Mouse (Mus musculus): ENCODE measurements at regions not wholly inside any gene's neighbourhood (a gene's known extent, or its start where the extent isn't known, plus 50 kb on each side); places are given as distances from the start of the nearest gene placed in this dataset.
"Not testable (repeated sequence)": the region's sequence is repeated elsewhere in the genome, so short reads cannot be mapped to it uniquely, and the experiment has no call there.

DNA sequence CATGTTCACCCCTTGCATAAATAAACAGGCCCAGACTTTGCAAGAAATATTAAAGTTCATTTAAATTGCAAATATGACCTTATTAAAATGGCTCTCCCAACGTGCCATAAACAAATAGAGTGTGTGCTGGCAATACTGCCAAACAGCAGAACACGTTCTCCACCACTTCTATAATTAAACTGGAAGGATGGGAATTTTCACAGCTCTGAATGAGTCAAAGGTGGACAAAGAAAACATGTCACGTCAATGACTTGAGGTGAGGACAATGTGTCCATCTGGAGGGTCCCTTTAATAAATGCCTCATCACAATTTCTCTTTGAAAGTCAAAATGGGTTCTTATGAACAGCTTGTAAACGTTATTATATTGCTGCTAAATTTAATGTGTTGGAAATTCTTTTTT, 114.8 kb downstream of the Galc start:
- no peak for DNase-seq (ENCODE audit: extremely low spot score, low spot score)
- no peaks in the 10 kb centered on the region for H3K27me3 ChIP-seq (ENCODE audit: poor library complexity, severe bottlenecking)
- 83% methylated on average over 4 of the region's 4 CpGs for WGBS
- H3K27ac ChIP-seq = no peak overlapping the region
- peaks cover 5% of the 10 kb centered on the region; the same call in 1 of the 2 replicates for H3K4me1 ChIP-seq
- no peaks in the 10 kb centered on the region for H3K9me3 ChIP-seq
- no peak overlapping the region for H3K4me3 ChIP-seq
- no peaks in the 10 kb centered on the region for H3K36me3 ChIP-seq (replicated peaks)

DNA sequence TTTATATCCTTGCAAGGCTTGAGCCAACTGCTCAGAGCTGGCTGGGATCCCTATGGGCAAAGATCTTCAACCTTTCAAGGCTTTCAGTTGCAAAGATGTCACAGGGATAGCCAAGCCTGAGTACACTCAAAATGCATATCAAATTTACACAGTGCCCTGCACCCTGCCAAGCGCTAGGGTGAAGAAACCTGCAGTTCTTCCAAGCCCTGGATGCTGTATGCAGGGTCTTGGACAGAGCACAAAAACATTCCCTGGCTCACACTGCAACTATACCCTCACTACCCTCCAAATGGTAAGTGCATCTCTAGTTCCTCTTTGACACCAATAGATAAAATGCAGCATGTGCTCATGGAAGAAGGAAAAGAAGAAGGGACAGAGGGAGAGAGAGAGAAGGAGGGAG, 116.1 kb downstream of the Galc start:
- H3K27me3 ChIP-seq (ENCODE audit: poor library complexity, severe bottlenecking) = no peaks in the 10 kb centered on the region
- H3K4me1 ChIP-seq = peaks cover 1% of the 10 kb centered on the region; the same call in 1 of the 2 replicates
- H3K9me3 ChIP-seq = no peaks in the 10 kb centered on the region
- WGBS = 88% methylated on average over 1 of the region's 1 CpGs
- no peak overlapping the region for H3K4me3 ChIP-seq
- H3K27ac ChIP-seq = no peak overlapping the region
- no peaks in the 10 kb centered on the region for H3K36me3 ChIP-seq (replicated peaks)
- no peak for DNase-seq (ENCODE audit: extremely low spot score, low spot score)

- H3K27ac ChIP-seq; H3K27me3 ChIP-seq (ENCODE audit: poor library complexity, severe bottlenecking); H3K4me1 ChIP-seq; DNase-seq (ENCODE audit: extremely low spot score, low spot score); H3K9me3 ChIP-seq; H3K4me3 ChIP-seq; H3K36me3 ChIP-seq (replicated peaks): not testable (repeated sequence)
- 71% methylated on average over 3 of the region's 3 CpGs for WGBS
These were observed 119.4 kb downstream of the Galc start for GRCm38 (mm10) chr12:98139906-98140305.

DNA sequence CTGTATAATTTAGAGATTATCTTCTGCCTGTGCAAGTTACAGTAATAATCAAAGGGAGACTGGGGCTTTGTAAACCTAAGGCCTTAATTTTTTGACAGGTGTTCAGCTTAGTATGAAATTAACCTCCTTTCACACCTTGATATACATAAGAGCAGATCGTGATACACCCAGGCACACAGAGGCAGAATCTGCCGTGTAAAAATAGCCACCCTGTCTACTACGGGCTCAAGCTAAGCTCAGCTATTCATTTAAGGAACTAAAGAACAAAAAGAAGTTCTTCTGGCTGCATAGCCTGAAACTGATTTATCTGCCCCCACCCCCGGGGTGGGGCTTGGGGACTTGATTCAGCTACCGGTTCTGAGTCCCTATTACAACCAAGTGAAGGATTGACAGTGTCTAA, 128.0 kb downstream of the Galc start:
- Histone ChIP-seq H3K4me3 (no peak overlapping the region), H3K9me3 (no peaks in the 10 kb centered on the region), H3K4me1 (no peaks in the 10 kb centered on the region), H3K27me3 (ENCODE audit: poor library complexity, severe bottlenecking) (no peaks in the 10 kb centered on the region), H3K27ac (no peak overlapping the region), H3K36me3 (replicated peaks) (no peaks in the 10 kb centered on the region)
- no peak for DNase-seq (ENCODE audit: extremely low spot score, low spot score)
- 81% methylated on average over 5 of the region's 5 CpGs for WGBS

GRCm38 (mm10) chr12:98123541-98123940, 135.7 kb downstream of the Galc start:
- Histone ChIP-seq H3K36me3 (replicated peaks) (no peaks in the 10 kb centered on the region), H3K9me3 (no peaks in the 10 kb centered on the region), H3K27me3 (ENCODE audit: poor library complexity, severe bottlenecking) (no peaks in the 10 kb centered on the region), H3K4me3 (no peak overlapping the region), H3K27ac (no peak overlapping the region), H3K4me1 (no peaks in the 10 kb centered on the region)
- DNase-seq (ENCODE audit: extremely low spot score, low spot score) = no peak
- WGBS = 83% methylated on average over 3 of the region's 3 CpGs

GRCm38 (mm10) chr12:98108039-98108438, 151.2 kb downstream of the Galc start:
- Histone ChIP-seq H3K27ac (no peak overlapping the region), H3K36me3 (replicated peaks) (no peaks in the 10 kb centered on the region), H3K4me1 (peaks cover 21% of the 10 kb centered on the region), H3K4me3 (no peak overlapping the region), H3K27me3 (ENCODE audit: poor library complexity, severe bottlenecking) (no peaks in the 10 kb centered on the region), H3K9me3 (no peaks in the 10 kb centered on the region)
- 86% methylated on average over 9 of the region's 9 CpGs for WGBS
- DNase-seq (ENCODE audit: extremely low spot score, low spot score) = no peak

GRCm38 (mm10) chr12:98106789-98107684, 152.2 kb downstream of the Galc start:
- Histone ChIP-seq H3K4me1 (peaks cover 21% of the 10 kb centered on the region), H3K36me3 (replicated peaks) (no peaks in the 10 kb centered on the region), H3K27ac (no peak overlapping the region), H3K27me3 (ENCODE audit: poor library complexity, severe bottlenecking) (no peaks in the 10 kb centered on the region), H3K9me3 (no peaks in the 10 kb centered on the region), H3K4me3 (no peak overlapping the region)
- no peak for DNase-seq (ENCODE audit: extremely low spot score, low spot score)
- 47% methylated on average over 10 of the region's 10 CpGs for WGBS

DNA sequence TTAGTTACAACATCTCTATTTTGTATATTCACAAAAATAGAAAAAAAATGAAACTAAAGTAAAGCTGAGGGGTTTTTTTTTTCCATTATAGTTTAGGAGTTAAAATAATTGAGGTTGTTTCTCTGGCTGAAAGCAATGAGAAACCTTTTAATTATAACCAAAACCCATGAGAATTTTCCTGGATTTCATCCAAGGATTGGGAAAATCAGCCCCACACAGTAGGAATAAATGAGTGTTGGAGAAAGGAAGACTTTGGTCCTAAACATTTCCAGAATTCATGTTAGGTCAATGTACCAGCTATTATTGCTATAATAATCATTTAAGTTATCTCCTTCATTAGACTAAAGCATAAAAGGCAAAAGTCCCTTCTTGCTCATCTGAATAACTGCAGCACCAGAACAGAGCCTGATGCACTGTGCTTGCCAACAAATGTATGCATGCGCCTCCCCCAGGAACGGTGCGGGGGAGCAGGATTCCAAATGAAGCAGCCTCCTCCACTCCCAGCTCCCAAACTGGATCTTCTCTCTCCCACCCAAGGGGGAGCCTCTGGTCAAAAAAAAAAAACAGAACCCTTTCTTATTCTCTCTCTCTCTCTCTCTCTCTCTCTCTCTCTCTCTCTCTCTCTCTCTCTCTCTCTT, 153.0 kb downstream of the Galc start:
- DNase-seq (ENCODE audit: extremely low spot score, low spot score) = no peak
- H3K4me3 ChIP-seq = no peak overlapping the region
- no peaks in the 10 kb centered on the region for H3K36me3 ChIP-seq (replicated peaks)
- H3K4me1 ChIP-seq = peaks cover 21% of the 10 kb centered on the region
- H3K9me3 ChIP-seq = no peaks in the 10 kb centered on the region
- H3K27me3 ChIP-seq (ENCODE audit: poor library complexity, severe bottlenecking) = no peaks in the 10 kb centered on the region
- 59% methylated on average over 3 of the region's 3 CpGs for WGBS
- H3K27ac ChIP-seq = no peak overlapping the region

DNA sequence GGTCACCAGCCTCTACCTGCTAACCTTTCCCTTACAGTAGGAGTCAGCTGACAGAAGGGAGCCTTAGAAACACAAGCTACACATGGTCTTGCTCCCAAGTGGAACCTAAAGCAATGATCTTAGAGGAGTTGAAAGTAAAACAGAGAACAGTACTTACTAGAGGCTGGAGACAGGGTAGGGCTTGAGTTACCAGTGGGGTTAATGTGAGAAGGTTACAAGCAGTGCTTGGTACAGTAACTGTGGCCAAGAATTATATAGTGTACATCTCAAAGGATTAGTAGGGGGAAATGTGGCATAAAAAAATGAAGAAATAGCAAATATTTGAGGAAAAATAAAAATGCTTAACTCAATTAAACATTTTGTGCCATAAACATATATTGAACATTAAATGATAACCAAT, 153.5 kb downstream of the Galc start:
- no peaks in the 10 kb centered on the region for H3K9me3 ChIP-seq
- no peaks in the 10 kb centered on the region for H3K27me3 ChIP-seq (ENCODE audit: poor library complexity, severe bottlenecking)
- no peak overlapping the region for H3K27ac ChIP-seq
- H3K36me3 ChIP-seq (replicated peaks) = no peaks in the 10 kb centered on the region
- H3K4me3 ChIP-seq = no peak overlapping the region
- no peak for DNase-seq (ENCODE audit: extremely low spot score, low spot score)
- H3K4me1 ChIP-seq = peaks cover 21% of the 10 kb centered on the region

GRCm38 (mm10) chr12:98090171-98090570, 169.1 kb downstream of the Galc start:
- no peaks in the 10 kb centered on the region for H3K27me3 ChIP-seq (ENCODE audit: poor library complexity, severe bottlenecking)
- no peaks in the 10 kb centered on the region for H3K9me3 ChIP-seq
- H3K4me3 ChIP-seq = no peak overlapping the region
- no peaks in the 10 kb centered on the region for H3K4me1 ChIP-seq
- WGBS = 71% methylated on average over 5 of the region's 5 CpGs
- DNase-seq (ENCODE audit: extremely low spot score, low spot score) = no peak
- no peaks in the 10 kb centered on the region for H3K36me3 ChIP-seq (replicated peaks)
- H3K27ac ChIP-seq = no peak overlapping the region

GRCm38 (mm10) chr12:98078351-98078750, 180.9 kb downstream of the Galc start:
- WGBS = 92% methylated on average over 1 of the region's 1 CpGs
- no peaks in the 10 kb centered on the region for H3K4me1 ChIP-seq
- no peaks in the 10 kb centered on the region for H3K36me3 ChIP-seq (replicated peaks)
- no peaks in the 10 kb centered on the region for H3K27me3 ChIP-seq (ENCODE audit: poor library complexity, severe bottlenecking)
- H3K27ac ChIP-seq = no peak overlapping the region
- DNase-seq (ENCODE audit: extremely low spot score, low spot score) = no peak
- no peaks in the 10 kb centered on the region for H3K9me3 ChIP-seq
- H3K4me3 ChIP-seq = no peak overlapping the region

DNA sequence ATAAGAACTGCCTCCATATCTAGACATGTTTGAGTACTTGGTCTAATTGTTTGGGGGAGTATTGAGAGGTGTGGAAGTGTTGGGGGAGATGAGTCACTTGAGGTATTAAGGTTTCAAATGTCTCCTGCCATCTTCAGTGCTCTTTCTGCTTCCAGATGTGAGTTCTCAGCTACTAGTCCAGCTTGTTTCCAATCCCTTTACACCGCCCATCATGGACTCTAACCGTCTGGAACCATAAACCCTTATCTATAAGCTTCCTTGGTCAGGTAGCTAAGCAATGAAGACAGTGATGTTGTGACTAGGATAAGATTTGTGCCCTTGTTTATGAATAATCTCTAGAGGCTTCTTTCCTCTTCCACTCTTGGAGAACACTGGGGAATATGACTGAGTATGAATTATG, 183.7 kb downstream of the Galc start:
- H3K4me1 ChIP-seq = no peaks in the 10 kb centered on the region
- no peak overlapping the region for H3K4me3 ChIP-seq
- H3K9me3 ChIP-seq = no peaks in the 10 kb centered on the region
- H3K27ac ChIP-seq = no peak overlapping the region
- H3K36me3 ChIP-seq (replicated peaks) = no peaks in the 10 kb centered on the region
- H3K27me3 ChIP-seq (ENCODE audit: poor library complexity, severe bottlenecking) = no peaks in the 10 kb centered on the region
- DNase-seq (ENCODE audit: extremely low spot score, low spot score) = no peak
- 90% methylated on average over 2 of the region's 2 CpGs for WGBS

GRCm38 (mm10) chr12:98069110-98069509, 190.1 kb downstream of the Galc start:
- 62% methylated on average over 2 of the region's 2 CpGs for WGBS
- H3K27me3 ChIP-seq (ENCODE audit: poor library complexity, severe bottlenecking) = no peaks in the 10 kb centered on the region
- no peak overlapping the region for H3K4me3 ChIP-seq
- no peak overlapping the region for H3K27ac ChIP-seq
- no peaks in the 10 kb centered on the region for H3K9me3 ChIP-seq
- peaks cover 3% of the 10 kb centered on the region; the same call in 1 of the 2 replicates for H3K4me1 ChIP-seq
- no peaks in the 10 kb centered on the region for H3K36me3 ChIP-seq (replicated peaks)
- no peak for DNase-seq (ENCODE audit: extremely low spot score, low spot score)

All from forebrain, embryonic 10.5 days (tissue).